Mouse (Mus musculus): ENCODE data around the gene Pkn1. TPM values are rescaled to one million over a fixed set of nuclear protein-coding genes. Genes with fewer than 3 reads are reported as not detected.

Gene Pkn1
- polyA plus RNA-seq, 1 experiment: 13.3 TPM

- H3K4me3 ChIP-seq (ENCODE audit: control insufficient read depth, low read depth, low read length): no peak overlapping the region
- no peak for TF ChIP-seq CTCF (IDR thresholded peaks at IDR 0.05; ENCODE audit: control insufficient read depth, insufficient read depth, insufficient replicate concordance, low read depth, low read length)
- no peak for TF ChIP-seq POLR2A (IDR thresholded peaks at IDR 0.05; ENCODE audit: control insufficient read depth, low read depth, low read length)
- H3K4me1 ChIP-seq (ENCODE audit: control insufficient read depth, insufficient read depth, low read length): no peaks in the 10 kb centered on the region
- H3K27me3 ChIP-seq (ENCODE audit: control insufficient read depth, insufficient read depth, low read length): no peaks in the 10 kb centered on the region
- H3K36me3 ChIP-seq (ENCODE audit: control insufficient read depth, insufficient read depth, low read length): no peaks in the 10 kb centered on the region
- H3K27ac ChIP-seq (ENCODE audit: control insufficient read depth, insufficient read depth, low read depth, low read length): no peak overlapping the region
Measured at GRCm38 (mm10) chr8:83632083-83632707, 66.8 kb downstream of the Pkn1 start.

- H3K27ac ChIP-seq (ENCODE audit: control insufficient read depth, insufficient read depth, low read depth, low read length): no peak overlapping the region
- no peak for TF ChIP-seq POLR2A (IDR thresholded peaks at IDR 0.05; ENCODE audit: control insufficient read depth, low read depth, low read length)
- TF ChIP-seq CTCF (IDR thresholded peaks at IDR 0.05; ENCODE audit: control insufficient read depth, insufficient read depth, insufficient replicate concordance, low read depth, low read length): no peak
- H3K4me1 ChIP-seq (ENCODE audit: control insufficient read depth, insufficient read depth, low read length): peaks cover 6% of the 10 kb centered on the region
- H3K4me3 ChIP-seq (ENCODE audit: control insufficient read depth, low read depth, low read length): no peak overlapping the region
- no peaks in the 10 kb centered on the region for H3K27me3 ChIP-seq (ENCODE audit: control insufficient read depth, insufficient read depth, low read length)
- no peaks in the 10 kb centered on the region for H3K36me3 ChIP-seq (ENCODE audit: control insufficient read depth, insufficient read depth, low read length)
Measured at GRCm38 (mm10) chr8:83625676-83626299, 73.2 kb downstream of the Pkn1 start.

- Histone ChIP-seq H3K4me1 (ENCODE audit: control insufficient read depth, insufficient read depth, low read length) (peaks cover 6% of the 10 kb centered on the region), H3K36me3 (ENCODE audit: control insufficient read depth, insufficient read depth, low read length) (no peaks in the 10 kb centered on the region)
- TF ChIP-seq POLR2A (IDR thresholded peaks at IDR 0.05; ENCODE audit: control insufficient read depth, low read depth, low read length) (no peak), CTCF (IDR thresholded peaks at IDR 0.05; ENCODE audit: control insufficient read depth, insufficient read depth, insufficient replicate concordance, low read depth, low read length) (no peak)
Measured at GRCm38 (mm10) chr8:83624739-83625138, 74.2 kb downstream of the Pkn1 start.

GRCm38 (mm10) chr8:83623549-83623948 lies 75.4 kb downstream of the Pkn1 start:
- Histone ChIP-seq H3K4me3 (ENCODE audit: control insufficient read depth, low read depth, low read length) (no peak overlapping the region), H3K27me3 (ENCODE audit: control insufficient read depth, insufficient read depth, low read length) (no peaks in the 10 kb centered on the region), H3K4me1 (ENCODE audit: control insufficient read depth, insufficient read depth, low read length) (peaks cover 6% of the 10 kb centered on the region), H3K36me3 (ENCODE audit: control insufficient read depth, insufficient read depth, low read length) (no peaks in the 10 kb centered on the region), H3K27ac (ENCODE audit: control insufficient read depth, insufficient read depth, low read depth, low read length) (no peak overlapping the region)
- TF ChIP-seq CTCF (IDR thresholded peaks at IDR 0.05; ENCODE audit: control insufficient read depth, insufficient read depth, insufficient replicate concordance, low read depth, low read length): no peak
- TF ChIP-seq POLR2A (IDR thresholded peaks at IDR 0.05; ENCODE audit: control insufficient read depth, low read depth, low read length): no peak

More at GRCm38 (mm10) chr8:83624739-83625138, 74.2 kb downstream of the Pkn1 start:
- Histone ChIP-seq H3K27ac (ENCODE audit: control insufficient read depth, insufficient read depth, low read depth, low read length) (no peak overlapping the region), H3K27me3 (ENCODE audit: control insufficient read depth, insufficient read depth, low read length) (no peaks in the 10 kb centered on the region), H3K4me3 (ENCODE audit: control insufficient read depth, low read depth, low read length) (no peak overlapping the region)

GRCm38 (mm10) chr8:83622389-83622989 lies 76.5 kb downstream of the Pkn1 start:
- peak overlapping the region; percentile 73 for H3K4me3 ChIP-seq (ENCODE audit: control insufficient read depth, low read depth, low read length)
- no peaks in the 10 kb centered on the region for H3K36me3 ChIP-seq (ENCODE audit: control insufficient read depth, insufficient read depth, low read length)
- H3K27me3 ChIP-seq (ENCODE audit: control insufficient read depth, insufficient read depth, low read length): no peaks in the 10 kb centered on the region
- peaks cover 6% of the 10 kb centered on the region for H3K4me1 ChIP-seq (ENCODE audit: control insufficient read depth, insufficient read depth, low read length)
- no peak overlapping the region for H3K27ac ChIP-seq (ENCODE audit: control insufficient read depth, insufficient read depth, low read depth, low read length)
- peak; percentile 90 for TF ChIP-seq CTCF (IDR thresholded peaks at IDR 0.05; ENCODE audit: control insufficient read depth, insufficient read depth, insufficient replicate concordance, low read depth, low read length)
- TF ChIP-seq POLR2A (IDR thresholded peaks at IDR 0.05; ENCODE audit: control insufficient read depth, low read depth, low read length): no peak

- H3K4me1 ChIP-seq (ENCODE audit: control insufficient read depth, insufficient read depth, low read length): peaks cover 6% of the 10 kb centered on the region
- H3K36me3 ChIP-seq (ENCODE audit: control insufficient read depth, insufficient read depth, low read length): no peaks in the 10 kb centered on the region
- TF ChIP-seq POLR2A (IDR thresholded peaks at IDR 0.05; ENCODE audit: control insufficient read depth, low read depth, low read length): no peak
- TF ChIP-seq CTCF (IDR thresholded peaks at IDR 0.05; ENCODE audit: control insufficient read depth, insufficient read depth, insufficient replicate concordance, low read depth, low read length): no peak
- H3K4me3 ChIP-seq (ENCODE audit: control insufficient read depth, low read depth, low read length): peak overlapping the region; percentile 73
- no peaks in the 10 kb centered on the region for H3K27me3 ChIP-seq (ENCODE audit: control insufficient read depth, insufficient read depth, low read length)
- no peak overlapping the region for H3K27ac ChIP-seq (ENCODE audit: control insufficient read depth, insufficient read depth, low read depth, low read length)
Measured at GRCm38 (mm10) chr8:83621691-83622388, 77.1 kb downstream of the Pkn1 start.

Data from testis, adult 2 months (tissue).